Mouse (Mus musculus) ES-E14 (cell line): ENCODE results near the gene Irf1. TPM values are rescaled to one million over a fixed set of nuclear protein-coding genes. Genes with fewer than 3 reads are reported as not detected.

Source experiments
- DNase-seq: peaks from one replicate; pipeline ENCODE4 v3.0.0-alpha.2; 2013; ENCODE audit warnings: low read depth, low spot score
- H3K27ac ChIP-seq: 2 replicates; pipeline ENCODE4 v1.5.1; 2012; ENCODE audit warnings: low read depth, mild to moderate bottlenecking, low read length, moderate library complexity, mixed read lengths; ENCODE audit not compliant: poor library complexity, insufficient read depth, severe bottlenecking
- H3K36me3 ChIP-seq: 2 replicates; pipeline ENCODE4 v1.6.1; 2012; ENCODE audit warnings: mild to moderate bottlenecking, low read length, moderate library complexity, mixed read lengths; ENCODE audit not compliant: control insufficient read depth, poor library complexity, insufficient read depth, severe bottlenecking
- H3K4me1 ChIP-seq, 2 experiments: fragments of 150-350 bp in 1 of 2; sonication (generic) in 1 of 2; 2 replicates each; pipeline ENCODE4 v1.6.1; 2012; ENCODE audit warnings: low read length in 2 of 2, mild to moderate bottlenecking in 1 of 2, mixed read lengths in 1 of 2; ENCODE audit not compliant: control insufficient read depth in 2 of 2, insufficient read depth in 2 of 2, poor library complexity in 1 of 2
- H3K4me3 ChIP-seq, 2 experiments: fragments of 150-350 bp in 1 of 2; sonication (generic) in 1 of 2; 2 replicates each; pipeline ENCODE4 v1.5.1; 2012; ENCODE audit warnings: low read length in 2 of 2, low read depth in 1 of 2, mild to moderate bottlenecking in 1 of 2, mixed read lengths in 1 of 2; ENCODE audit not compliant: insufficient read depth in 1 of 2, poor library complexity in 1 of 2, severe bottlenecking in 1 of 2
- H3K9ac ChIP-seq: 2 replicates; pipeline ENCODE4 v1.6.1; 2012; ENCODE audit warnings: low read depth, mild to moderate bottlenecking, low read length, mixed read lengths; ENCODE audit not compliant: poor library complexity, insufficient read depth, severe bottlenecking
- H3K9me3 ChIP-seq: fragments of 150-350 bp; sonication (generic); 2 replicates; pipeline ENCODE4 v1.6.1; 2012; ENCODE audit warnings: low read depth, mild to moderate bottlenecking, low read length; ENCODE audit not compliant: control insufficient read depth, insufficient read depth
- CHD2 ChIP-seq: IDR thresholded peaks from 2 replicates; pipeline ENCODE4 v1.6.1; 2014; ENCODE audit warnings: mild to moderate bottlenecking, low read depth, low read length, inconsistent platforms
- HCFC1 ChIP-seq: IDR thresholded peaks from 2 replicates; pipeline ENCODE4 v1.6.1; 2012; ENCODE audit warnings: low read length, inconsistent platforms, borderline replicate concordance; ENCODE audit not compliant: insufficient read depth
- MAFK ChIP-seq: IDR thresholded peaks from 2 replicates; pipeline ENCODE4 v1.6.1; 2014; ENCODE audit warnings: mild to moderate bottlenecking, low read depth, low read length, inconsistent platforms; ENCODE audit not compliant: insufficient read depth
- ZC3H11A ChIP-seq: IDR thresholded peaks from 2 replicates; pipeline ENCODE4 v1.6.1; 2012; ENCODE audit warnings: low read depth, mild to moderate bottlenecking, inconsistent platforms, low read length, borderline replicate concordance
- ZNF384 ChIP-seq: IDR thresholded peaks from 2 replicates; pipeline ENCODE4 v1.6.1; 2012; ENCODE audit warnings: low read depth, low read length, inconsistent platforms
- in situ Hi-C, 2 experiments: fragments of 600-800 bp; cut with MboI; formaldehyde crosslinking; loops; one replicate each; pipeline ENCODE4 v1.15.1; 2025; ENCODE audit warnings: low sequenced_read_pairs in 2 of 2, inconsistent platforms in 1 of 2; ENCODE audit not compliant: unreplicated experiment in 2 of 2
- total RNA-seq: library from RNA; depleted of rRNA; stranded (reverse); fragments of 300-350 nt; gene quantifications from 2 replicates; pipeline ENCODE4 v1.2.3, GENCODE M21; 2012

Gene Irf1
- total RNA-seq, 1 experiment, result 28.0 TPM

GRCm38 (mm10) chr11:53810156-53810555 lies 40.3 kb downstream of the Irf1 start:
- no peak overlapping the region for H3K4me3 ChIP-seq
- no peaks in the 10 kb centered on the region for H3K9me3 ChIP-seq
- H3K4me1 ChIP-seq, result peaks cover 3 to 16% of the 10 kb centered on the region in 2 experiments; a peak in 3 of 4 replicates
- in situ Hi-C loops, result no loop called here
- H3K27ac ChIP-seq, result no peak overlapping the region
- DNase-seq, result no peak
- no peak for TF ChIP-seq HCFC1
- TF ChIP-seq ZC3H11A, result no peak
- no peaks in the 10 kb centered on the region for H3K36me3 ChIP-seq
- no peak overlapping the region for H3K9ac ChIP-seq

GRCm38 (mm10) chr11:53810749-53811148 lies 40.9 kb downstream of the Irf1 start:
- H3K4me3 ChIP-seq, result no peak overlapping the region
- no peak overlapping the region for H3K27ac ChIP-seq
- H3K9me3 ChIP-seq, result no peaks in the 10 kb centered on the region
- no peak for DNase-seq
- H3K36me3 ChIP-seq, result no peaks in the 10 kb centered on the region
- H3K9ac ChIP-seq, result no peak overlapping the region
- in situ Hi-C loops, result no loop called here
- TF ChIP-seq MAFK, result no peak
- no peak for TF ChIP-seq ZC3H11A
- TF ChIP-seq ZNF384, result no peak
- no peak for TF ChIP-seq CHD2
- TF ChIP-seq HCFC1, result no peak
- peaks cover 3 to 13% of the 10 kb centered on the region in 2 experiments; a peak in 3 of 4 replicates for H3K4me1 ChIP-seq

GRCm38 (mm10) chr11:53811312-53811711 lies 41.5 kb downstream of the Irf1 start:
- Histone ChIP-seq H3K4me1 (peaks cover 0 to 8% of the 10 kb centered on the region in 2 experiments; a peak in 1 of 4 replicates), H3K9me3 (no peaks in the 10 kb centered on the region), H3K9ac (no peak overlapping the region), H3K36me3 (no peaks in the 10 kb centered on the region), H3K27ac (no peak overlapping the region), H3K4me3 (no peak overlapping the region)
- TF ChIP-seq ZC3H11A (no peak), HCFC1 (no peak), MAFK (no peak), ZNF384 (no peak), CHD2 (no peak)
- in situ Hi-C loops, result no loop called here
- no peak for DNase-seq

- Histone ChIP-seq H3K9ac (no peak overlapping the region), H3K9me3 (no peaks in the 10 kb centered on the region), H3K4me3 (no peak overlapping the region), H3K27ac (no peak overlapping the region), H3K36me3 (no peaks in the 10 kb centered on the region), H3K4me1 (peaks cover 0 to 7% of the 10 kb centered on the region in 2 experiments; a peak in 1 of 4 replicates)
- no peak for DNase-seq
- no peak for TF ChIP-seq MAFK
- no peak for TF ChIP-seq HCFC1
- TF ChIP-seq CHD2, result no peak
- TF ChIP-seq ZNF384, result no peak
- in situ Hi-C loops, result no loop called here
Measured at GRCm38 (mm10) chr11:53813001-53813868, 43.4 kb downstream of the Irf1 start.

- DNase-seq, result no peak
- peaks cover 0 to 5% of the 10 kb centered on the region in 2 experiments; a peak in 1 of 4 replicates for H3K4me1 ChIP-seq
- H3K9me3 ChIP-seq, result no peaks in the 10 kb centered on the region
- no peak for TF ChIP-seq ZC3H11A
- H3K36me3 ChIP-seq, result no peaks in the 10 kb centered on the region
- no peak overlapping the region for H3K9ac ChIP-seq
- H3K4me3 ChIP-seq, result no peak overlapping the region
- H3K27ac ChIP-seq, result no peak overlapping the region
- in situ Hi-C loops, result no loop called here
Measured at GRCm38 (mm10) chr11:53814810-53815209, 45.0 kb downstream of the Irf1 start.
